Mouse (Mus musculus) lung, embryonic 14.5 days (tissue): ENCODE measurements around the gene Rps18. TPM values are rescaled to one million over a fixed set of nuclear protein-coding genes. Genes with fewer than 3 reads are reported as not detected.
"Not testable (repeated sequence)": the region's sequence is repeated elsewhere in the genome, so short reads cannot be mapped to it uniquely, and the experiment has no call there.

Source experiments
- ATAC-seq: fragments of 200-750 bp; cut with Nextera tagmentation; 2 replicates; pipeline ENCODE4 v1.8.0; 2017; ENCODE audit warnings: mild to moderate bottlenecking, moderate TSS enrichment, moderate library complexity; ENCODE audit not compliant: insufficient read depth
- DNase-seq: peaks from one replicate; pipeline ENCODE4 v3.0.0-alpha.2; 2015
- H3K27ac ChIP-seq: fragments of 300-500 bp; sonication (generic); 2 replicates; pipeline ENCODE4 v1.5.1; 2014; ENCODE audit warnings: low read depth, mild to moderate bottlenecking, moderate library complexity
- H3K27me3 ChIP-seq: fragments of 300-500 bp; sonication (generic); 2 replicates; pipeline ENCODE4 v1.6.1; 2014; ENCODE audit warnings: low read length, control low read depth; ENCODE audit not compliant: insufficient read depth
- H3K36me3 ChIP-seq: fragments of 300-500 bp; sonication (generic); 2 replicates; pipeline ENCODE4 v1.6.1; 2014; ENCODE audit warnings: control low read depth; ENCODE audit not compliant: insufficient read depth
- H3K4me1 ChIP-seq: fragments of 300-500 bp; sonication (generic); 2 replicates; pipeline ENCODE4 v1.6.1; 2014; ENCODE audit warnings: antibody characterized with exemption, control low read depth; ENCODE audit not compliant: insufficient read depth
- H3K4me2 ChIP-seq: fragments of 300-500 bp; sonication (generic); 2 replicates; pipeline ENCODE4 v1.6.1; 2014; ENCODE audit warnings: mild to moderate bottlenecking
- H3K4me3 ChIP-seq: fragments of 300-500 bp; sonication (generic); 2 replicates; pipeline ENCODE4 v1.5.1; 2014; ENCODE audit warnings: low read depth, low read length
- H3K9ac ChIP-seq: fragments of 300-500 bp; sonication (generic); 2 replicates; pipeline ENCODE4 v1.6.1; 2014
- H3K9me3 ChIP-seq: fragments of 300-500 bp; sonication (generic); 2 replicates; pipeline ENCODE4 v1.6.1; 2016; ENCODE audit warnings: low read depth, low read length, control low read depth
- CTCF ChIP-seq: IDR thresholded peaks from 2 replicates; pipeline ENCODE4 v1.5.1; 2016; ENCODE audit warnings: antibody characterized with exemption, low read depth
- WGBS: fragments of 180-500 bp; shearing (Covaris S2); extraction: QIAGEN DNeasy Blood & Tissue Kit; methylation state at CpG from one replicate; pipeline ENCODE4 v1.1.7; 2014; 5-methylcytosine and 5-hydroxymethylcytosine counted together
- polyA plus RNA-seq: library from polyadenylated mRNA; unstranded; fragments of >200 nt; fragmentation: Nextera tagmentation; extraction: Ambion mirVana; gene quantifications from 2 replicates; pipeline ENCODE4 v1.2.1, GENCODE M21; 2014

Rps18 gene
- polyA plus RNA-seq, 1 experiment from 2014 or later, result 2,085 TPM

DNA sequence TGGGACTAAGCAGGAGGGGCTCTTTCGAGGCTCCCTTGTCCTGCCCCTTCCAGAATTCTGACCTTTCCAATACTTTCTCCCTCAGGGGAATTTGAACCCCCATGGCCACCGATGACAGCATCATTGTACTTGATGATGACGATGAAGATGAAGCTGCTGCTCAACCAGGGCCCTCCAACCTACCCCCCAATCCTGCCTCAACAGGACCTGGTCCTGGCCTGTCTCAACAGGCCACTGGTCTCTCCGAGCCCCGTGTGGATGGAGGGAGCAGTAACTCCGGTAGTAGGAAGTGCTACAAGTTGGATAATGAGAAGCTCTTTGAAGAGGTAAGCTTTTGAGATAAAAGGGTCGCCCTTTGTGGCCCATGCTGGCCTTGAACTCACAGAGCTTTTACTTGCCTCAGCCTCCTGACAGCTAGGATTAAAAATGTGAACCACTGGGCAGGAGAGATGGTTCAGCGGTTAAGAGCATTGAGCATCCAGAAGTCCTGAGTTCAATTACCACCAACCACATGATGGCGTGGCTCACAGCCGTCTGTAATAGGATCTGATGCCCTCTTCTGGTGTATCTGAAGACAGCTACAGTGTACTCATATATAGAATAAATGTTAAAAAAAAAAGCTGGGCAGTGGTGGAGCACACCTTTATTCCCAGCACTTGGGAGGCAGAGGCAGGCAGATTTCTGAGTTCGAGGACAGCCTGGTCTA, 45.3 kb downstream of the Rps18 start:
- Histone ChIP-seq H3K36me3 (peaks cover 45% of the 10 kb centered on the region), H3K4me1 (no peaks in the 10 kb centered on the region; the same call in 1 of the 2 replicates), H3K4me3 (peak overlapping the region; percentile 69), H3K27ac (no peak overlapping the region), H3K9ac (peak overlapping the region; percentile 86), H3K27me3 (no peaks in the 10 kb centered on the region), H3K4me2 (peak overlapping the region; percentile 100), H3K9me3 (no peaks in the 10 kb centered on the region)
- no peak for DNase-seq
- no peak for ATAC-seq
- 41% methylated on average over 11 of the region's 11 CpGs for WGBS
- TF ChIP-seq CTCF, result peak; percentile 19; the same call in 1 of the 2 replicates

DNA sequence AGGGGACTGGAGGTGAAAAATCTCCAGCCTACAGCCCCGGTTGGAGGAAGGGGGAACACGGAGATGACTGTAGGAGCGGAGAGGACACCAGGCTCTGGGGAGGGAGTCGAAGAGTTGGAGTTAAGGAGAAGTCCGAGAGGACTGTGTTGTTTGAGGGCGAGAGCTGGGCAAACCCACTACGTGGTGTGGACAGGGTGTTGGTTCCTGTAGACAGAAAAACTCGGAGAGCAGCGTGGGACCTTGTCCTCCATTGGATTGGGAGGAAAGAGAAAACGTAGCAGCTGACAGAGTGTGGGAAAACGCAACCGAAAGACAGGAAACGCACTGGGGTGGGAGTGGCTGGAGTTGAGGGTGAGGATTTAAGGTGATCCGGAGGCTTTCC, 45.9 kb downstream of the Rps18 start:
- H3K36me3 ChIP-seq, result peaks cover 41% of the 10 kb centered on the region
- WGBS, result 0% methylated on average over 14 of the region's 14 CpGs
- no peaks in the 10 kb centered on the region for H3K27me3 ChIP-seq
- TF ChIP-seq CTCF, result no peak
- H3K27ac ChIP-seq, result peak overlapping the region; percentile 93
- H3K9ac ChIP-seq, result peak overlapping the region; percentile 86
- no peak; the same call in 1 of the 2 replicates for ATAC-seq
- H3K4me1 ChIP-seq, result no peaks in the 10 kb centered on the region; the same call in 1 of the 2 replicates
- H3K9me3 ChIP-seq, result no peaks in the 10 kb centered on the region
- peak; percentile 57 for DNase-seq
- H3K4me2 ChIP-seq, result peak overlapping the region; percentile 100
- H3K4me3 ChIP-seq, result peak overlapping the region; percentile 69

DNA sequence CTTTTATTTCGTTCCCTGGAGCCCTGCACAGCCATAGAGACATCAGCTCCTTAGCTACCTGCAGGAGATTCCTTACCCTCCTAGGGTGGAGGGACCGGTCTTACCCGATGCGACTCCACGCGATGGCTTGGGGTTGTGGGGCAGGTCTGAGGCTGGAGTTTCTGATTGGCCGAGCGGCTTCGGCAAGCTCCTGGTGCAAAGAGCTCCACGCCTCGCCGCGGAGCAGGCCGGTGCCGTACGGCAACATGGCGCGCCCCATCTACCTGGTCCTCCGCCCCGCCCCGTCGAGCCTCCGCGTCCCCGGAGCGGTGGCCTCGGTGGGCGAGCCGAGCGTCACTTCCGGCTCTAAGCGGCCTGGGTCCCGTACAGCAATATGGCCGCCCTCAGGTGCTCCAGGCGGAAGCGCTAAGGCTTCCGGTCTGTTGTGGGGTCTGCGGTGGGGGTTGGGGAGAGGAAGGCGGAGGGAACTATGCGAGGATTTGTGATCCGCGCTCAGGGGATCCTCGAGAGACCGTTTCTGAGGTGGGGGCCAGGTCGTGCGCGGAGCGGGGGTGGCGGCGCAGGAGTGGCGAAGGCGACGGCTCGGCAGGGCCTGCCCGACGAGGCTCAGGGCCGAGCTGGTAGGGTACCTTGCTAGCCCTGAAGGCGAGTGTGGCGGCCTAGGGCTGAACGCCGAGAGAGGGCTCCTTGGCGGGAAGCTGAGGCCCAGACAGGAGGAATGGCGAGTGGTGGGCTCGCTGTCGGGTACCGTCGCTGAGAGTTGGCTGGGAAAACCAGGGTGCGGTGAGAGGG, 46.5 kb downstream of the Rps18 start, which contains the start of gene Daxx:
Gene Daxx (plus strand): TSS at position 338 of the 792 bp plus-strand sequence.
- no peaks in the 10 kb centered on the region; the same call in 1 of the 2 replicates for H3K4me1 ChIP-seq
- peak within 1 kb of the TSS; percentile 100 for H3K4me2 ChIP-seq
- peak; percentile 97 for ATAC-seq
- peak within 1 kb of the TSS; percentile 86 for H3K9ac ChIP-seq
- peaks cover 35% of the 10 kb centered on the region for H3K36me3 ChIP-seq
- under 1% methylated on average over 67 of the region's 68 CpGs for WGBS
- peak within 1 kb of the TSS; percentile 93 for H3K27ac ChIP-seq
- H3K27me3 ChIP-seq, result no peaks in the 10 kb centered on the region
- H3K4me3 ChIP-seq, result peak within 1 kb of the TSS; percentile 69
- no peak for TF ChIP-seq CTCF
- no peaks in the 10 kb centered on the region for H3K9me3 ChIP-seq
- DNase-seq, result peak; percentile 99

DNA sequence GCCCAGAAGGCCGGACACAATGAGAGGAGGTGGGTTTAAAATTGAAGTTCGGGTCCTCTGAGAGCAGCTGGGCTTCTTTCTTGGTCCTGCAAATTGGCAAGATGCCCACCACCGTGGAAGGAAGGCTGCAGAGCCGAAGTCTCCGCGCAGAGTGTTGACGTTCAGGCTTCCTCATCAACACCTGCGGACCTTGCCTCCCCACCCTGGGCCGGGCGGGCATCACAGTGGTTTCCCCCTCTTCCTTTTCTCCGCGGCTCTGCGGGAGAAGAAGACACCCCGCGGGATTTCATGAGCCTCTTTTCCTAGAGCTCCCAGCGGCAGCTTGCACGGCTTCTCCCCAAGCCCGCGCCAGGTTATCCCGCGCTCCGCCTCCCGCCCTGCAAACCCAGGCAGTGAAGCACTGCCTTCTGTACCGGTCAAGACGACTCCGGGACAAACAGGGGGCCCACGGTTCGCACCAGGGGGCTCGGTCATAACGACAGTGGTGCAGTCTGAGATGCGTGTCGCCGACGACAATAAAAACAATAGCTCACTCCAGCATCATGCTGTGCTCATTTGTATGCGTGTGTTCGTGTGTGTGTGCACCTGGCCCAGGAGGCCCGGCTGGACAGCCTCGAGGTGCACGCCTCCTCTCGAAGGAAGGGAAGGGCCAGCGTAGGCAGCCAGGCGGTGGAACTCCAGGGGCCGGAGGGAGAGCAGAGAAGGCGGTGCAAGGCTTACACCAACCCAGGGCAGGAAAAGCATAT, 47.3 kb downstream of the Rps18 start:
- H3K4me1 ChIP-seq, result no peaks in the 10 kb centered on the region; the same call in 1 of the 2 replicates
- H3K4me2 ChIP-seq, result peak overlapping the region; percentile 100
- H3K9ac ChIP-seq, result peak overlapping the region; percentile 65
- TF ChIP-seq CTCF, result no peak
- peak overlapping the region; percentile 69 for H3K4me3 ChIP-seq
- ATAC-seq, result peak; percentile 69
- DNase-seq, result peak; percentile 68
- no peaks in the 10 kb centered on the region for H3K27me3 ChIP-seq
- under 1% methylated on average over 44 of the region's 44 CpGs for WGBS
- peaks cover 27% of the 10 kb centered on the region for H3K36me3 ChIP-seq
- peak overlapping the region; percentile 88 for H3K27ac ChIP-seq
- H3K9me3 ChIP-seq, result no peaks in the 10 kb centered on the region

DNA sequence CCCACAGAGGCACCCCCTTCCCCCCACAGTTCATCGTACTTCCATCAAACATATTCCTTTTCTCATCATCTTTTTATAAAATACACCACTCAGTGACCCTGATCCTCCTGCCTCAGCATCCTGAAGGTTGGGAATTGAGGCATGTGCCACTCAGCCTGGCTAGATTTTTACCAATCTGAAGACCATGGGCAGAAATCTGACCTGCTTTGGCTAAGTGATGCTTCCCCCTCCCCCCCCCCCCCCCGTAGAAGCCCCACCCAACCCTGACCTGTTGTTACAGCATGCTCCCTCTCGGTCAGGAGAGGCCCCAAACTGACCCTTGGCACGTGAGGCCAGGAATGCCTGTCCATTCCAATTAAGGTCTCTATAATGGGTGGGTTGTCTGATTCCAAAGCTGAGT, 51.0 kb downstream of the Rps18 start, which contains the start of gene Platr17:
Gene Platr17 (plus strand): TSS at position 301 of the 400 bp plus-strand sequence.
- H3K27ac ChIP-seq, ATAC-seq, H3K27me3 ChIP-seq, H3K4me3 ChIP-seq, H3K36me3 ChIP-seq, H3K4me1 ChIP-seq, H3K4me2 ChIP-seq, H3K9me3 ChIP-seq, H3K9ac ChIP-seq, DNase-seq: not testable (repeated sequence)
- 41% methylated on average over 4 of the region's 4 CpGs for WGBS

DNA sequence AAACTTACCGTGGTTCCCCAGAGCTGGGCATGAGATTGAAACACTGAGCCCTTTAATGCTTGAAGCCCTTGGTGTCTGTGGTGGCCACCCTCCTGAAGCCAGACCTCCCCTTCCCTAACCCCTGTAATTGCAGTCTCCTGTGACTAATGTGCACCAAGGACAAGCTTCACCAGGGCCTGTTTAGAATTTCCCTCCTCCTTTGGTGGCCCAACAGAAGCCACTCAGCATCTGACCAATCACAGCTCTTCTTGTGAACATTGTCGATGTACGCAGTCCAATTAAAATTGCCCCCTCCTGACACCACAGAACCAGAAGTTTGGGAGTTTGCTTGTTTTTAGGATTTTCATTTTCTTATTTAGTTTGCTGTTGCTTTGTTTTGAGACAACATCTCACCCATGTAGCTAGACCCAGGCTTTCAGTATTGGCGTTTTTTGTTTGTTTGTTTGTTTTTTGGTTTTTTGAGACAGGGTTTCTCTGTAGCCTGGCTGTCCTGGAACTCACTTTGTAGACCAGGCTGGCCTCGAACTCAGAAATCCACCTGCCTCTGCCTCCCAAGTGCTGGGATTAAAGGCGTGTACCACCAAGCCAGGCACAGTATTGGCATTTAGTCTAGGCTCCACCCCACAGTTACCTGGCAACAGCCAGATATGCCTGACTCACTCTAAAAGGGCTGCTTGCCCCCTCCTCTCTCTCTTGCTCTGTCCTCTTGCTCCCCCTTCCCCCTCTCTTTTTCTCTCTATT, 51.7 kb downstream of the Rps18 start:
- H3K27me3 ChIP-seq, H3K9me3 ChIP-seq, H3K4me2 ChIP-seq, H3K4me1 ChIP-seq, DNase-seq, H3K27ac ChIP-seq, H3K36me3 ChIP-seq, H3K9ac ChIP-seq, H3K4me3 ChIP-seq, ATAC-seq: not testable (repeated sequence)
- 66% methylated on average over 6 of the region's 6 CpGs for WGBS
